In the genomic region with DNA sequence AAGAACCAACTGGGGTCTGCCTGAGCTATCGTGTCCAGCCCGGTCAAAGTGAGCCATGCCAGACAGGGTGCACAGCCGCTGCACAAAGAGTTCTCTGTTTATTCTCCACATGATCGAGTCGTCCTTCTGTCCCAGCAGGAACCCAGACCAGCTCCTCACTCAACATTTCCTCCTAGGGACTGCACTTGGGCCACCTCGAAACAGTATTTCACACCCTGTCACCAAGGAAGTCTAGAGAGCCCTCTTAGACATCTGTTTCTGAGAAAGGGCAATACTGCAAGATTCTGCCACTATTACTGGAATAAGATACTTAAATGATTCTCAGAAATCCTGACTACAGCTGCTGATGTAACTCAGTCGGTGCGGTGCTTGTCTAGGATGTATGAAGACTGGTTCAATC, we compare ENCODE assay signal across 21 mouse cellular contexts.
DNase-seq lines count a peak whose midpoint lies in the region; ATAC-seq and TF ChIP-seq lines count a peak whose summit lies in the region.
"Had no signal": no experiment of that assay in that cellular context is flagged by ENCODE, and none has a peak within 500 bp of the region (broad histone marks: within the 10 kb centered on the region; RNA-seq: fewer than 3 reads in every experiment).

No protein-coding gene starts in this region.

- no peaks in the 10 kb centered on the region for H3K9me3 ChIP-seq in kidney, embryonic 15.5 days (replicated peaks)
- no peaks in the 10 kb centered on the region for H3K9me3 ChIP-seq in intestine, embryonic 16.5 days (ENCODE audit: control insufficient read depth, low read length)
- no peaks in the 10 kb centered on the region for H3K9me3 ChIP-seq in hindbrain, embryonic 13.5 days
- H3K9me3 ChIP-seq: embryonic facial prominence, embryonic 13.5 days; forebrain, embryonic 12.5 days; heart, embryonic 10.5 days; hindbrain, embryonic 12.5 days had no signal

- DNase-seq in kidney, postnatal 25 days = no peak
- DNase-seq in lung, postnatal 36 days = peak; percentile 25
- DNase-seq in lung, adult 2 months = no peak
- no peak for DNase-seq in heart, adult 2 months
- DNase-seq: adrenal gland, postnatal 14 days; cerebellum, adult 11-12 months; cerebellum, adult 9-10 months; cerebellum, postnatal 36 days; gastrocnemius, postnatal 14 days; heart, postnatal 10 days; heart, postnatal 4 days had no signal

- H3K4me2 ChIP-seq in kidney, embryonic 15.5 days = no peak overlapping the region
- peak overlapping the region; percentile 5; the same call in 1 of the 2 replicates for H3K4me2 ChIP-seq in intestine, embryonic 16.5 days (ENCODE audit: low read depth, low read length)
- H3K4me2 ChIP-seq in hindbrain, embryonic 13.5 days = no peak overlapping the region
- H3K4me2 ChIP-seq: embryonic facial prominence, embryonic 13.5 days; forebrain, embryonic 12.5 days; hindbrain, embryonic 12.5 days had no signal

- intact Hi-C loops in heart, adult 2 months (cut with DNase I) = no loop called here

- peak overlapping the region; percentile 75 for H3K27ac ChIP-seq in kidney, embryonic 15.5 days
- peak overlapping the region; percentile 80 for H3K27ac ChIP-seq in intestine, embryonic 16.5 days (ENCODE audit: low read length)
- no peak overlapping the region for H3K27ac ChIP-seq in heart, adult 2 months
- H3K27ac ChIP-seq in hindbrain, embryonic 13.5 days = no peak overlapping the region
- H3K27ac ChIP-seq: embryonic facial prominence, embryonic 13.5 days; forebrain, embryonic 12.5 days; heart, embryonic 10.5 days; hindbrain, embryonic 12.5 days had no signal

- ATAC-seq in kidney, embryonic 15.5 days (replicated peaks; ENCODE audit: low FRiP score) = no peak
- no peak for ATAC-seq in intestine, embryonic 16.5 days
- ATAC-seq in hindbrain, embryonic 13.5 days (ENCODE audit: low FRiP score) = no peak
- ATAC-seq: activated CD4-positive, CD25-positive, alpha-beta regulatory T cell, adult 4 months; forebrain, embryonic 16.5 days; Patski had no signal

- TF ChIP-seq CTCF in lung, adult 2 months (IDR thresholded peaks at IDR 0.05; ENCODE audit: insufficient read depth, low read length) = no peak
- TF ChIP-seq CTCF in heart, adult 2 months (IDR thresholded peaks at IDR 0.05) = no peak

- H3K9ac ChIP-seq in kidney, embryonic 15.5 days = no peak overlapping the region
- H3K9ac ChIP-seq in intestine, embryonic 16.5 days (ENCODE audit: low read depth, low read length) = peak overlapping the region; percentile 8
- H3K9ac ChIP-seq in heart, adult 2 months (ENCODE audit: low read depth, low read length) = no peak overlapping the region
- H3K9ac ChIP-seq in hindbrain, embryonic 13.5 days = no peak overlapping the region
- H3K9ac ChIP-seq: embryonic facial prominence, embryonic 13.5 days; forebrain, embryonic 12.5 days; hindbrain, embryonic 12.5 days had no signal

- 56% methylated on average over 8 of the region's 8 CpGs for WGBS in kidney, embryonic 15.5 days
- 50% methylated on average over 8 of the region's 8 CpGs for WGBS in lung, adult 2 months
- 57% methylated on average over 8 of the region's 8 CpGs for WGBS in intestine, embryonic 16.5 days
- WGBS in heart, adult 2 months = 66% methylated on average over 8 of the region's 8 CpGs
- 73% methylated on average over 8 of the region's 8 CpGs for WGBS in hindbrain, embryonic 13.5 days

- TF ChIP-seq EP300 in heart, adult 2 months (IDR thresholded peaks at IDR 0.05; ENCODE audit: insufficient read depth, low read depth, low read length) = no peak

- TF ChIP-seq POLR2A in lung, adult 2 months (IDR thresholded peaks at IDR 0.05; ENCODE audit: borderline replicate concordance, extremely low read depth, low read depth, low read length) = no peak
- no peak for TF ChIP-seq POLR2A in heart, adult 2 months (IDR thresholded peaks at IDR 0.05; ENCODE audit: insufficient read depth, low read depth, low read length)

- no peak overlapping the region for H3K4me3 ChIP-seq in kidney, embryonic 15.5 days (replicated peaks)
- H3K4me3 ChIP-seq in lung, adult 2 months (replicated peaks; ENCODE audit: extremely low read depth, low read depth, low read length) = no peak overlapping the region
- H3K4me3 ChIP-seq in intestine, embryonic 16.5 days (ENCODE audit: low read length) = no peak overlapping the region
- no peak overlapping the region for H3K4me3 ChIP-seq in heart, adult 2 months
- no peak overlapping the region for H3K4me3 ChIP-seq in hindbrain, embryonic 13.5 days
- H3K4me3 ChIP-seq: embryonic facial prominence, embryonic 13.5 days; forebrain, embryonic 12.5 days; heart, embryonic 10.5 days; hindbrain, embryonic 12.5 days had no signal

- H3K79me2 ChIP-seq in heart, adult 2 months (replicated peaks; ENCODE audit: control insufficient read depth, insufficient read depth, low read length) = no peaks in the 10 kb centered on the region

- H3K4me1 ChIP-seq in kidney, embryonic 15.5 days = peaks cover 48% of the 10 kb centered on the region
- no peaks in the 10 kb centered on the region for H3K4me1 ChIP-seq in lung, adult 2 months (ENCODE audit: control insufficient read depth, insufficient read depth, low read length)
- peaks cover 4% of the 10 kb centered on the region; the same call in 1 of the 2 replicates for H3K4me1 ChIP-seq in intestine, embryonic 16.5 days (ENCODE audit: control insufficient read depth, insufficient read depth, low read length)
- H3K4me1 ChIP-seq in heart, adult 2 months (ENCODE audit: control insufficient read depth, insufficient read depth, low read length) = peaks cover 4% of the 10 kb centered on the region
- no peaks in the 10 kb centered on the region for H3K4me1 ChIP-seq in hindbrain, embryonic 13.5 days (replicated peaks)
- H3K4me1 ChIP-seq: forebrain, embryonic 12.5 days had no signal

- no peaks in the 10 kb centered on the region for H3K36me3 ChIP-seq in kidney, embryonic 15.5 days
- no peaks in the 10 kb centered on the region for H3K36me3 ChIP-seq in intestine, embryonic 16.5 days (ENCODE audit: control insufficient read depth, insufficient read depth, low read length)
- H3K36me3 ChIP-seq in heart, adult 2 months (ENCODE audit: control insufficient read depth, insufficient read depth, low read length) = no peaks in the 10 kb centered on the region
- no peaks in the 10 kb centered on the region for H3K36me3 ChIP-seq in hindbrain, embryonic 13.5 days
- H3K36me3 ChIP-seq: embryonic facial prominence, embryonic 13.5 days; forebrain, embryonic 12.5 days; heart, embryonic 10.5 days; hindbrain, embryonic 12.5 days had no signal

- no peaks in the 10 kb centered on the region for H3K27me3 ChIP-seq in kidney, embryonic 15.5 days
- H3K27me3 ChIP-seq in intestine, embryonic 16.5 days (replicated peaks; ENCODE audit: control insufficient read depth, insufficient read depth, low read length) = no peaks in the 10 kb centered on the region
- H3K27me3 ChIP-seq in heart, adult 2 months (ENCODE audit: control insufficient read depth, insufficient read depth, low read length) = no peaks in the 10 kb centered on the region
- no peaks in the 10 kb centered on the region for H3K27me3 ChIP-seq in hindbrain, embryonic 13.5 days
- H3K27me3 ChIP-seq: embryonic facial prominence, embryonic 13.5 days; forebrain, embryonic 12.5 days; hindbrain, embryonic 12.5 days; Patski had no signal

Comparison
In these comparisons a context has a peak if more than half of its experiments do, and no peak if none do; other contexts are left out.
1. H3K27ac ChIP-seq: peak in kidney, embryonic 15.5 days (single experiment) and intestine, embryonic 16.5 days (single experiment); none in heart, adult 2 months (single experiment) and hindbrain, embryonic 13.5 days (single experiment).